Mouse (Mus musculus) layer of hippocampus, postnatal 25 days (tissue): ENCODE measurements at regions not wholly inside any gene's neighbourhood (a gene's known extent, or its start where the extent isn't known, plus 50 kb on each side); places are given as distances from the start of the nearest gene placed in this dataset.

Experiments
- DNase-seq, 2 experiments: peaks; one replicate each; pipeline ENCODE4 v3.0.0; 2022; ENCODE audit warnings: mixed read lengths in 2 of 2, low spot score in 1 of 2; ENCODE audit errors: extremely low spot score in 1 of 2
- microRNA-seq, 2 experiments: library from miRNA; unstranded; fragments of <30 nt; microRNA quantifications; one replicate each; pipeline ENCODE4 v1.2.0; 2021

GRCm38 (mm10) chr1:136777263-136777980 lies 152.7 kb downstream of the Zfp281 start:
- no peak for DNase-seq

- no peak for DNase-seq
These were observed 154.7 kb downstream of the Zfp281 start for GRCm38 (mm10) chr1:136779384-136779783.

- peak in 1 of 2 experiments; percentile 17 for DNase-seq
These were observed 156.9 kb downstream of the Zfp281 start for GRCm38 (mm10) chr1:136781561-136782025.

- DNase-seq: no peak
These were observed 157.6 kb downstream of the Zfp281 start for GRCm38 (mm10) chr1:136782261-136782660.

GRCm38 (mm10) chr1:136784178-136784577 lies 159.5 kb downstream of the Zfp281 start:
- DNase-seq: no peak

GRCm38 (mm10) chr1:136788979-136789513 lies 164.3 kb downstream of the Zfp281 start:
- DNase-seq: no peak

GRCm38 (mm10) chr1:136791641-136792040 lies 166.9 kb downstream of the Zfp281 start:
- DNase-seq: no peak

Small RNA genes lying in the stretch of these regions (microRNA-seq; reads per million reads assigned to microRNA genes)
- 0 reads per million in 2 experiments for gene Gm22132
